Mouse (Mus musculus): ENCODE data around the gene Majin.

DNA sequence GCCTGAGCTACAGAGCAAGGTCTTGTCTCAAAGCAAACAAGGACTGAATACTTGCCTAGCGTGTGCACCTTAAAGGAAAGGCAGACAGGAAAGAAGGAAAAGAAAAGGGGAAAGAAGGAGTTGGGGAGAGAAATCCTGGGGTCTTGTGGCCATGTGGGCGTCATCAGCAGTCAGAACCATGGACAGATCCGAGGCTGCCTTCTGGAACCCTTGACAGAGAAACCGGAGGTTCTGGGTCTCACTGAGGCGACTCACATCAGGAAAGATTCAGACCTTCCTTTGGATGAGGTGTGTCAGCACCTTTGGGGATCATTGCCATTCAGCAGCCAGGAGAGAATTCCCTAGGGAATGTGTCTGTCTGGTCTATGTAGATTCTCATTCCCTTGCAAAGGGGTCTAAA is 2.6 kb upstream of the Majin start:
- TF ChIP-seq GATA1 (IDR thresholded peaks at IDR 0.05; ENCODE audit: borderline replicate concordance, low read length): no peak
- no peak for TF ChIP-seq FLI1 (IDR thresholded peaks at IDR 0.05; ENCODE audit: low read length)

Measured in megakaryocyte, embryonic 14.5 days (primary cell).